Mouse (Mus musculus) lung, postnatal 0 days (tissue): ENCODE data around the gene Slc12a1. TPM values are rescaled to one million over a fixed set of nuclear protein-coding genes. Genes with fewer than 3 reads are reported as not detected.

Experiments used
- ATAC-seq: fragments of 200-750 bp; cut with Nextera tagmentation; 2 replicates; pipeline ENCODE4 v1.8.0; 2017; ENCODE audit warnings: moderate library complexity
- DNase-seq: peaks from one replicate; pipeline ENCODE4 v3.0.0-alpha.2; 2016; ENCODE audit warnings: low spot score
- H3K27ac ChIP-seq: fragments of 300-500 bp; sonication (generic); 2 replicates; pipeline ENCODE4 v1.5.1; 2014; ENCODE audit warnings: antibody characterized with exemption, mild to moderate bottlenecking, low read length, mixed read lengths
- H3K27me3 ChIP-seq: fragments of 300-500 bp; sonication (generic); replicated peaks from 2 replicates; pipeline ENCODE4 v1.6.1; 2014; ENCODE audit warnings: low read length, mixed read lengths; ENCODE audit not compliant: insufficient read depth
- H3K36me3 ChIP-seq: fragments of 300-500 bp; sonication (generic); 2 replicates; pipeline ENCODE4 v1.6.1; 2014; ENCODE audit warnings: low read length, mixed read lengths; ENCODE audit not compliant: insufficient read depth
- H3K4me1 ChIP-seq: fragments of 300-500 bp; sonication (generic); 2 replicates; pipeline ENCODE4 v1.6.1; 2014; ENCODE audit warnings: antibody characterized with exemption, low read depth, low read length, mixed read lengths; ENCODE audit not compliant: insufficient read depth
- H3K4me2 ChIP-seq: fragments of 300-500 bp; sonication (generic); replicated peaks from 2 replicates; pipeline ENCODE4 v1.6.1; 2014; ENCODE audit warnings: low read depth, mild to moderate bottlenecking, low read length, moderate library complexity, mixed read lengths
- H3K4me3 ChIP-seq: fragments of 300-500 bp; sonication (generic); 2 replicates; pipeline ENCODE4 v1.5.1; 2014; ENCODE audit warnings: low read depth, low read length
- H3K9ac ChIP-seq: fragments of 300-500 bp; sonication (generic); replicated peaks from 2 replicates; pipeline ENCODE4 v1.6.1; 2014; ENCODE audit warnings: low read depth, mild to moderate bottlenecking
- H3K9me3 ChIP-seq: fragments of 300-500 bp; sonication (generic); 2 replicates; pipeline ENCODE4 v1.6.1; 2016; ENCODE audit warnings: low read length, mixed read lengths
- CTCF ChIP-seq: IDR thresholded peaks from 2 replicates; pipeline ENCODE4 v1.5.1; 2016; ENCODE audit warnings: antibody characterized with exemption, mild to moderate bottlenecking
- EP300 ChIP-seq: IDR thresholded peaks from 2 replicates; pipeline ENCODE4 v1.6.1; 2016; ENCODE audit warnings: antibody characterized with exemption, mild to moderate bottlenecking, control low read depth
- WGBS: fragments of 180-500 bp; shearing (Covaris S2); extraction: QIAGEN DNeasy Blood & Tissue Kit; methylation state at CpG from one replicate; pipeline ENCODE4 v1.1.7; 2014; 5-methylcytosine and 5-hydroxymethylcytosine counted together
- polyA plus RNA-seq: library from polyadenylated mRNA; unstranded; fragments of >200 nt; fragmentation: Nextera tagmentation; extraction: Ambion mirVana; gene quantifications from 2 replicates; pipeline ENCODE4 v1.2.1, GENCODE M21; 2015

Gene Slc12a1
- polyA plus RNA-seq, 1 experiment from 2014 or later = 0.06 TPM

- TF ChIP-seq EP300 = no peak
- no peak for TF ChIP-seq CTCF
- no peaks in the 10 kb centered on the region for H3K27me3 ChIP-seq
- ATAC-seq = no peak
- no peaks in the 10 kb centered on the region for H3K4me1 ChIP-seq
- H3K27ac ChIP-seq = no peak overlapping the region
- WGBS = 81% methylated on average over 2 of the region's 2 CpGs
- H3K36me3 ChIP-seq = no peaks in the 10 kb centered on the region
- no peak overlapping the region for H3K4me2 ChIP-seq
- DNase-seq = no peak
- H3K4me3 ChIP-seq = no peak overlapping the region
- no peaks in the 10 kb centered on the region for H3K9me3 ChIP-seq
- H3K9ac ChIP-seq = no peak overlapping the region
These were observed 81.7 kb downstream of the Slc12a1 start for GRCm38 (mm10) chr2:125234049-125234448.

DNA sequence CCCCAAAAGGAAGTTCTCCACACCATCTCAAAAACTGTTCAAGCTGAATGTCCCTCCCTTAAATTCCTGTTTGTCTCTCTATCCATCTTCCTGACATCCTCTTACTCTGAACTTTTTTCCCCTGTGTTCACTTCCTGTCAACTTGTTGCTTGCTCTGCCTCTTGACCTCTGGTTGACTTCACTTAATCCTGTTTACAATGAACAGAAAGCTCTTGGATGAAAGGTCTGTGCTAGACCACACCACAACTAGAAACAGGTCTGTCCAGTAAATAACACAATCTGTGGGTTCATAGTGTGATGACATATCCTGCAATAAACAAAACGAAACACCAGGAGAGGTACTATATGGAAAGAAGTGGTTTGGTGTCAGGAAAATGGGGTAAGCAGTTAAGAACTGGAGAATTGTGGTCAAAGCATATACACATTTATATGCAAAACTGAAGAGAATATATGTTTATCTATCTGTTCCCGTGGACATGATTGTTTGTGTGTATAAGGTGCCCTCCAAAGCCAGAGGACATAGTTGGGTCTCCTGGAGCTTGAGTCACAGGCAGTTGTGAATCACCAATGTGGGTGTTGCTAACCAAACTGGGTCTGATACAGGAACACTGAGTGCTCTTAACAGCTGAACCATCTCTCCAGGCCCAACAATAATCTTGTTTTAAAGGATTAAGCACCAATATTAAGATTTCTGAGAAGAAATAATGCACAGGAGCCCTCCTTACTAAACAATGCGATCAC is 93.4 kb downstream of the Slc12a1 start:
- TF ChIP-seq EP300 (no peak), CTCF (no peak)
- Histone ChIP-seq H3K4me2 (no peak overlapping the region), H3K4me3 (no peak overlapping the region), H3K9ac (no peak overlapping the region), H3K27me3 (no peaks in the 10 kb centered on the region), H3K9me3 (no peaks in the 10 kb centered on the region), H3K27ac (no peak overlapping the region), H3K36me3 (no peaks in the 10 kb centered on the region), H3K4me1 (0 out of 2 replicates have a peak, but pooled peaks cover 6% of the 10 kb centered on the region)
- peak; percentile 50 for DNase-seq
- 59% methylated on average over 3 of the region's 3 CpGs for WGBS
- no peak for ATAC-seq

- H3K4me1 ChIP-seq = 0 out of 2 replicates have a peak, but pooled peaks cover 6% of the 10 kb centered on the region
- H3K36me3 ChIP-seq = no peaks in the 10 kb centered on the region
- ATAC-seq = no peak
- peak overlapping the region; percentile 87 for H3K4me2 ChIP-seq
- H3K9ac ChIP-seq = peak overlapping the region; percentile 50
- H3K9me3 ChIP-seq = no peaks in the 10 kb centered on the region
- TF ChIP-seq EP300 (no peak), CTCF (no peak)
- DNase-seq = no peak
- H3K27ac ChIP-seq = peak overlapping the region; percentile 82; the same call in 1 of the 2 replicates
- WGBS = 12% methylated on average over 9 of the region's 9 CpGs
- H3K4me3 ChIP-seq = peak overlapping the region; percentile 66
- H3K27me3 ChIP-seq = no peaks in the 10 kb centered on the region
These were observed 94.4 kb downstream of the Slc12a1 start for GRCm38 (mm10) chr2:125246669-125247068.

DNA sequence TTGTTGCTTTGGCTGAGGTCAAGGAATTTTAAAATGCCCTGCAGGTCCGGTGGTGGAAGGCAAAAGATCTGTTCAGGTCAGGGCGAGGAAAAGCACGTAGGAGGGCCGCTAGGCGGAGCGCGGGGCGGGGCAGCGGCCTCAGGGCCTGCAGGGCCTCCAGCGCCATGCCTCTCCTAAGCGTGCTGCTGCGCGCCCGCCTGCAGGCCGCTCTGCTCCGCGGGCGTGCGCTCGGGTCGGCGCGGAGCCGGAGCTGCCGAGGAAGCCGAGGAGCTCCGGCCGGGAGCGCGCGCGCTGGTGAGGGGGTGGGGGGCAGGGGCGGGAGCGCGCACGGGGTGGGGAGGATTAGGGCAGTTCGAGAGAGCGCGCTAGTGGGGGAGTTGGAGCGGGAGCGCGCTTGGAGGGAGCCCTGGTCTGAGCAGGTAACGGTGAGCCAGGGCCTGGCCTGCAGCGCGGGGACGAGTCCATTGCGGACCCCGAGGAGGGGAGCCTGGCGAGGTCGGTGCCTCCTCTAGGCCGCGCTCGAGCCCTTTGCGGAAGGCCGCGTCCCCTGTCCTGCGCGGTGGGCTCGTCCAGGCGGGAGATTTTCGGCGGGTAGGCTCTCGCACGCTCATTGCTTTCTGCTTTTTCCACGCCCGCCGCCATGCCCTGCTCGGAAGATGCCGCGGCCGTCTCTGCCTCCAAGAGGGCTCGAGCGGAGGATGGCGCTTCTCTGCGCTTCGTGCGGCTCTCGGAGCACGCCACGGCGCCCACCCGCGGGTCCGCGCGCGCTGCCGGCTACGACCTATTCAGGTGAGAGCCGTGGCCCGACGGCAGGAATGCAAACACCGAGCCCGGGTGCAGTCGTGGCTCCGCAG is 95.0 kb downstream of the Slc12a1 start, which contains the start of gene Dut:
Dut (plus strand) TSS at position 83 of the 854 bp plus-strand sequence.
- peak; percentile 97 for DNase-seq
- ATAC-seq = peak; percentile 98
- peak within 1 kb of the TSS; percentile 66 for H3K4me3 ChIP-seq
- H3K9me3 ChIP-seq = no peaks in the 10 kb centered on the region
- H3K9ac ChIP-seq = peak within 1 kb of the TSS; percentile 50
- 0 out of 2 replicates have a peak, but pooled peaks cover 6% of the 10 kb centered on the region for H3K4me1 ChIP-seq
- H3K36me3 ChIP-seq = no peaks in the 10 kb centered on the region
- no peaks in the 10 kb centered on the region for H3K27me3 ChIP-seq
- TF ChIP-seq CTCF = peak; percentile 55
- no peak for TF ChIP-seq EP300
- H3K27ac ChIP-seq = peak within 1 kb of the TSS; percentile 82
- peak within 1 kb of the TSS; percentile 87 for H3K4me2 ChIP-seq
- under 1% methylated on average over 62 of the region's 96 CpGs for WGBS

DNA sequence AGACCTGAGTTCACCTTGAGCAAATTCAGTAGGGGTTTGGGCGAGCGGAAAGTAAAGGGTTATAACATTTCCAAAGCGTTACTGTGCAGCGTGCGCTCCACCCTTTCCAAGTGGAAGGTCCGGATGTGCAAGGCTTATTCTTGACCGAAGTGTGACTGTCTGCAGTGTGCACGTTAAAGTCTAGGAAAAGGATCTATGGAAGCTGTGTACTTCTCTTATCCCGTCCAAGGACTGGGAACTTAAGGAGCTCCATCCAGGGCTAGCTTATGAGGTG is 95.6 kb downstream of the Slc12a1 start:
- no peak for TF ChIP-seq EP300
- no peak for TF ChIP-seq CTCF
- H3K4me2 ChIP-seq = peak overlapping the region; percentile 87
- peak; percentile 2; the same call in 1 of the 2 replicates for ATAC-seq
- no peaks in the 10 kb centered on the region for H3K27me3 ChIP-seq
- DNase-seq = peak; percentile 59
- peak overlapping the region; percentile 66 for H3K4me3 ChIP-seq
- H3K9ac ChIP-seq = peak overlapping the region; percentile 50
- 1% methylated on average over 9 of the region's 9 CpGs for WGBS
- no peaks in the 10 kb centered on the region for H3K9me3 ChIP-seq
- H3K4me1 ChIP-seq = 0 out of 2 replicates have a peak, but pooled peaks cover 6% of the 10 kb centered on the region
- H3K27ac ChIP-seq = peak overlapping the region; percentile 82
- H3K36me3 ChIP-seq = no peaks in the 10 kb centered on the region

- Histone ChIP-seq H3K9ac (0 out of 2 replicates have a peak overlapping the region, but pooled peaks have one; percentile 50), H3K4me3 (peak overlapping the region; percentile 66), H3K27me3 (no peaks in the 10 kb centered on the region), H3K4me1 (0 out of 2 replicates have a peak, but pooled peaks cover 6% of the 10 kb centered on the region), H3K36me3 (no peaks in the 10 kb centered on the region), H3K9me3 (no peaks in the 10 kb centered on the region), H3K27ac (peak overlapping the region; percentile 82), H3K4me2 (peak overlapping the region; percentile 87)
- WGBS = 3% methylated on average over 8 of the region's 8 CpGs
- TF ChIP-seq CTCF (no peak), EP300 (no peak)
- DNase-seq (no peak), ATAC-seq (no peak)
These were observed 96.0 kb downstream of the Slc12a1 start for GRCm38 (mm10) chr2:125248256-125248655.
